Mouse (Mus musculus) CD8-positive naive resting alpha-beta T cell, adult 2 months (primary cell): ENCODE measurements around the gene Slc32a1.

Experiments used
- DNase-seq, 2 experiments: peaks; one replicate each; pipeline ENCODE4 v3.0.0; 2022; ENCODE audit warnings: low read depth in 2 of 2, low spot score in 2 of 2

Slc32a1 gene

GRCm38 (mm10) chr2:158655806-158656205 lies 45.2 kb downstream of the Slc32a1 start:
- DNase-seq, result no peak

- no peak for DNase-seq
These were observed 48.3 kb downstream of the Slc32a1 start for GRCm38 (mm10) chr2:158658822-158659221.

- no peak for DNase-seq
These were observed 48.8 kb downstream of the Slc32a1 start for GRCm38 (mm10) chr2:158659346-158659745.

GRCm38 (mm10) chr2:158665098-158665497 lies 54.5 kb downstream of the Slc32a1 start, which contains the start of gene Ppp1r16b:
Ppp1r16b (plus strand) TSS chr2:158665398.
- DNase-seq, result no peak
